Mouse (Mus musculus) liver, adult (tissue): Measurements from ENCODE around the gene Ankrd6.

ENCODE experiments used
- GATA4 ChIP-seq: IDR thresholded peaks from 2 replicates; pipeline ENCODE4 v1.6.1; 2014; ENCODE audit warnings: mild to moderate bottlenecking, low read length; ENCODE audit not compliant: insufficient replicate concordance

Ankrd6 gene

DNA sequence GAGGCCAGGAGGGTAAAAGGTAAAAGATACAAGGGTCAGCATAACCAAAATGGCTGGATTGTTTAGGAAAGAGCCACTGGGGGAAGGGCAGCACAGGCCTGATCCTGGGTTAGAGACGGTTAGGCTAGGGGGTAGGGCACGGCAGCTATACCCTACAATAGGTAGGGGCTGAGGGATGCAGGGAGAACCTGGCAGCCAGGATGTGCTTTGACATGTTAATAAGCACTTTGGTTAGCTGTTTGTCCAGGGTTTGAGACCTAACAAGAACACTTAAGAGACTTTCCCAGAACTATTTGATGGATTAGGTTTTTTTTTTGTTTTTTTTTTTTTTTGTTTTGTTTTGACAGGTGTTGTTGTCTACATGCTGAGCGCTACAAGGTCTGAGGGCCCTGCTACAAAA lies 29.4 kb upstream of the Ankrd6 start:
- no peak for TF ChIP-seq GATA4

DNA sequence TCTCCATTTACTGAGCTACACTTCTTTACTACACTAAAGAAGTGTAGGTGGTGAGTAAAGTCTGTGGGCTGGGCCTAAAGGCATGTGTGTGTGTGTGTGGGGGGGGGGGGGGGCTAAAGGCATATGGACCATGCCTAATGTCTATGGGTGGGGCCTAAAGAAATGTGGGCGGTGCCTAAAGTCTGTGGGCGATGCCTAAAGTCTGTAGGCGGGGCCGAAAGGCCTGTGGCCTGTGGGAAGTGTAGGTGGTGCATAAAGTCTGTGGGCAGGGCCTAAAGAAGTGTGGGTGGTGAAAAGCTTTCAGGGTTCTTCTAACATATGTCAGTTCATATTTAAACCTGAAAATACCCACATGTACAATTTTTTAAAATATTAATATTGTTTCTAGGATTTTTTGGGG lies 26.7 kb upstream of the Ankrd6 start:
- no peak for TF ChIP-seq GATA4

DNA sequence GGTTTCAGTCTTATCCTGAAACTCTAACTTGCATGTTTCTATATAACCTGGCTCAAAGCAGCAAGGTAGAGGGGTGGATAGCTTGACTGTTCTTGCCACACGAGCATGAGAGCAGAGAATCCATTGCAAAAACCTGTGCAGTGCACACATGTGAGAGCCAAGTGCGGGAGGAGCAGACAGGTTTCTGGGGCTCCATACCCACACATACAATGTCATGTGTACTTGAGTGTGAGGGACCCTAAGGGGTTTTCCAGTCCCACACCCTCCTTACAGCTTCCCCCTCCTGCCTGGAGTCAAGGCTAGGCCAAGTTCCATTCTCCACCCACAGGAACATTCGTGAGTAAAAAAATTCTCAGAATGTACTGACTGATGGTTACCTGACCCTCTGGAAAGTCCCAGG lies 10.8 kb upstream of the Ankrd6 start:
- TF ChIP-seq GATA4, result no peak

DNA sequence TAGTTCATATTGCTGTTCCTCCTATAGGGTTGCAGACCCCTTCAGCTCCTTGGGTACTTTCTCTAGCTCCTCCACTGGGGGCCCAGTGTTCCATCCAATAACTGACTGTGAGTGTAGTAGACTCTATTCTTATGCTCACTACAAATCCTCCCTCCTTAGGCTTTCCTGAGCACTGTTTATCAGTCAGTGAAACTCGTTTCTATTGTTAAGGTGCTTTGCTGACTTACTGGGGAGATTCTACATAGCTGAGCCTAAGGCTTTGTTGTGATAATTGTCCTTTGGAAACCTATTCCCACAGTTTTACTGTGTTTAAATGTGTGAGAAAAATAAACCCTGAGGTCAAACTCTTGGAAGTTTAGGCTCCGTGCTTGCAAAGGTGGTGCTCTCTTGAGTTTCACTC lies 5.8 kb upstream of the Ankrd6 start:
- TF ChIP-seq GATA4, result no peak

DNA sequence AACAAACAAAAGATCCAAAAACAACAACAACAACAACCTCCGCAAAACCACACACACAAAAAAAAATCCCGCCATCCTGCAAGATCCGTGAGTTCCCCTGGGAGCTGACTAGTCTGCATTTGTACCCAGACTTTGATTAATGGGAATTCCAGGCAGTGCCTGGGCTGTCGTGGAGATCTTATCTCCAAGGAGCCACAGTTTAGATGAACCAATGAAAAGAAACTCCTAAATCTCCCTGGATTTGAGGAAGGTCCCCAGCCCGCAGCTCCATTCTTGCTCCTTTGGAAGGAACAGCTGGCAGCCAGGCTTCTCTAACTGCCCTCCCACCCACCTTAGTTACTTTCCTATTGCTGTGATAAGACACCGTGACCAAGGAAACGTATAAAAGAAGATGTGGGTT lies 2.0 kb upstream of the Ankrd6 start:
- no peak for TF ChIP-seq GATA4

DNA sequence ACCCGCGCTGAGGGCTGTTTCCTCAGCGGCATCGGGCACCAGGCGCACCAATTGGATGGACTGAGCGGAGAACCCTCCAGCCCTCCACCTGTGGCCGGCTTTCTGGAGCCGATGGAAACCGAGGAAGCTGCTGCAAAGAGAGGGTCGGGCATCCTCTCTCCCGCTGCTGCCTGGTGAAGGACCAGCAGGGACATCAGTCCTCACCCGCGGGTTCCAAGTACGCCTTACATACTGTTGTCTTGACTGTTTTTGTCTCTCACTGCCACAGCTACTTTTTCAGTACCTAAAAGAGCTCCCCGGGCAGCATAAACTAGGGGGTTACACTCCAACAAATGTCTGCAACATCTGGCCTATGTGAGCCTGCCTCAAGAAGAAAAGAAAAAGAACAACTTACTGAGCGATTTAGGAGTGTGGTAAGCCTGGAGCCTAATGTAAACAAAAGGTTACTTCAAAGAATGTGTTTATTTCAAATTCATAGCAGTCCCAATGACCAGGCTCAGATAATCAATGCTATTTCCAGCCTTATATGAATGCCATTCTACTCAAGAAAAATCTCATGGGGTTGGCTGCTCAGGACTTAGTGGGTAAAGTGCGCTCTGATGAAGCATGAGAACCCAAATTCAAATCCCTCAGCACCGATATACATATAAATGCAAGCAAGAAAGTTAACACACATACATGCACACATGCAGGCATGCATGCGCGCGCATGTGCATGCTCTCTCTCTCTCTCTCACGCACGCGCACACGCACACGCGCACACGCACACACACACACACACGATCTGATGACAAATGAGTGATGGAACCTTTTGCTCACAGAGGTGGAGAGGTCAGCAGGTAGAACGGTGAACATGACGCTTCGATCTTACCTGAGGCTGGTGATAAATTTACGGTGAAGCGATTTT lies 647 bp upstream of the Ankrd6 start:
- TF ChIP-seq GATA4, result no peak

DNA sequence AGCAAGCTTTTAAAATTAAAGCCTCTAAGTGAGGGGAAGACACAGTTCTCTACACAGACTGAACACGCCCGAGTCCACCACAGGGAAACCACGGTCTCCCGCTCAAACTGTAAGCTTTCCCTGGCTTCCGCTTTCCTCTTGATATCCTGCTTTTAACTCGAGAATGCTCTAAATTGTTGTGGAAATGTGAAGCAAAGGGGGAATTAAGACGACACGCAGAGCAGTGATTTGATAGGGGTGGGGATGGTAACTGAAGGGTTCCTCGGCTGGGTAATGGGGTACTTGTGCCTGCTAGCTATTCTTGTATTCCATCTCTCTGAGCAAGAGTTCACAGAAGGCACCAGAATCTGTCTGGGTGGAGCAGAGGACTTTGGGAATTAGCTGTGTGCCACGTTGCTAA lies 1.9 kb downstream of the Ankrd6 start:
- no peak for TF ChIP-seq GATA4

DNA sequence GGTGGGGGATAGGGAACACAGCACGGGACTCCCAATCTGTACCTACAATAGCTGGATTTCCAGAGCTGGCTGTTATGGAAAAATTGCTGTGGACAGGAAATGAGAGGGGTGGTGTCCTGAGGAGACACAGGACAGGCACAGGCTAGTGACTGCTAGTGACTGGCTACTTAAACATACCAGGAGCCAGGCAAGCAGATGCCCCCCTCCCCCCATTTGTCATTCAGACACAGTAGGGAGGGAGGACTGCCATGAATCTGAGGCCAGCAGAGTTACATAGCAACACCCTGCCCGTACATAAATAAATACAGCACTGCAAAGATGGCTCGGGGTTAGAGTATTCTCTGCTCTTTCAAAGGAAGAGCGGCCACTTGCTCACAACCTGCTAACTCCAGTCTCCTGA lies 3.0 kb downstream of the Ankrd6 start:
- TF ChIP-seq GATA4, result no peak

DNA sequence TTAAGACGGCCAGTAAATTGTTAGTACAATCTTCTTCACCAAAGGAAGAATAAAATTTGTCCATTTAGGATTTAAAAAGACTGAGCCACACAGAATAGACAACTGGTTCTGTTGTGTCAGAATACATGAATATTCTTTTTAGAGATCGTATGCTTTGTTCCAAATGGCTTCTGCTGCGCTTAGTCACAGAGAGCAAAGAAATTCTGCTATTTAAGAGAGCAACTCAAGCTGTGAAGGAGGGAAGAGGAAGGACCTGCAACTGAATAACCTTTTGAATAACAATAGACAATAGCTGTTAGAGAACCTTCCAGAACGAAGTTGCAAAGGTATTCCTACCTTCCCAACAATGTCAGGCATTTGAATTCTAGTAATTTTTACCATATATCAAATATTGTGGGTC lies 9.7 kb downstream of the Ankrd6 start:
- no peak for TF ChIP-seq GATA4

DNA sequence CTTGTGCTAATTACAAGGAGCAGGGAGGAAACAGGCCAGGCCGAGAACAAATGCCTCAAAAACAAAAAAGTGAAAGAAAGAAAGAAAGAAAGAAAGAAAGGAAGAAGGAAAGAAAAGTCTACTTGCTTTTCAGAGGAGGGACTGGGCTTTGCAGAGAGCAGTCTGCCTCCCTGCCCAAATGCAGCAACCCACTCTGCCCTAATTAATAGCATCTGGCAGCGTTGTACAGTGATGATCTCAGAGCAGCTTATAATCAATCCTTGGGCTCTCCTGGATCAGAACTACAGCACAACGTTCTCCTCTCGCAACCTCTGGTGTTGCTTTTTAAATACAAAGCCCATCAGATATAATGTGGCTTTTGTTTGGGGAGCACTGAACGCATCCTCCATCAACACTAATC lies 10.7 kb downstream of the Ankrd6 start:
- no peak for TF ChIP-seq GATA4

DNA sequence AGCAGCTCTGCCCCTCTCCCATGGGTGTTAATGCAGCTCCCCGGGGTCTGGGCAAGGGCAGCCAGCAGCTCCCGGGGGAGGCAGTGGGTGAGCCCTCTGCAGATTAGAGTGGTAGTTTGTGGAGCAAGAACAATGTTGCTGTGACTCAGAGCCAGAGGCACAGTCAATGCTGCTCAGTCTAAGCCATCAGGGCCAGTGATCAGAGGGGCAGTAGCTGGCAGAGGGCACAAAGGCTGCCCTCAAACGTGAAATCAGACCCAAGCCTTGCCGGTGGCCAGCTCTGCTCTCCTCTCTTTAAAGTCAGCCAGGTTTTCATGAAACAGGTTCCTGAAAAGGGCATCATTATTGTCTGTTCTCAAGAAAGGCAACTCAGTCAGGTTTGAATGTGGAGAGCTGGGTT lies 11.1 kb downstream of the Ankrd6 start:
- TF ChIP-seq GATA4, result no peak

DNA sequence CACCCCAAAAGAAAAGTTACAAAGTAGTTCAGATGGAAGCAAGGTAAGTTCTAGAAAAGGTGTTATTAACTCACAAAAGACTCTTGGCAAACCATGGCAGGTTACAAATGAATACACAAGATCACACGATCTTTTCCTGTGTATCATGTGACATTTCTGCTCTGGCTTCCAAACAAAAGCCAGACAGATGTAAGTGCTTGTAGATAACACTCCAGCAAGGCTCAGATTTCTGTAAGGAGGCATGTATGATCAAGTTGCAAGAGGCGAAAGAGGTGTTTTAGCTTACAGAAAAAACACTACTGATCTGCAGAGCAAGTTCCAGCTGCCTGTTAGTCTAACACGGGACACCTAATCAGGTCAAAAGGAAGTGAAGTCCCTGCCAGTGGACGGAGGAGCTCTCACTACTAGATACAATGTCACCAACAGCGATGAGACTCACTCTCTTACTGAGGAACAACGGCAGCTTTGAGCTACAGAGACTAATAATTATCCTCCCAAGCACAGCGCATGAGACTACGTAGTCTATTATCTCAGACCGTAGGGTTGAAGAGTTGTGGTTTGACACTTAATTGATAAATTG lies 13.8 kb downstream of the Ankrd6 start:
- no peak for TF ChIP-seq GATA4

DNA sequence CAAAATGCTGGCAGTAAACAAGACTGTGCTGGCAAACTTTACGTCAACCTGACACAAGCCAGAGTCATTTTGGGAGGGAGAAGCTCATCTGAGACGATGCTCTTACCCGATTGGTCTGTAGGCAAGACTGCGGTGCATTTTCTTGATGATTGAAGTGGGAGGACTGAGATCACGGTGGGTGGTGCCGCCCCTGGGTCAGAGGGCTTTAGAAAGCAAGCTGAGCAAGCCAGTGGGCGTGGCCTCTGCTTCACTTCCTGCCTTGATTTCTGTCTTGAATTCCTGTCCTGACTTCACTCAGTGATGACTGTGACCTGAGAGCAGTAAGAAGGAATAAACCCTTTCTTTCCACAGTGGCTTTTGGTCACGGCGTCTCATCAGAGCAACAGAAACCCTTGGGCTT lies 18.6 kb downstream of the Ankrd6 start:
- no peak for TF ChIP-seq GATA4

DNA sequence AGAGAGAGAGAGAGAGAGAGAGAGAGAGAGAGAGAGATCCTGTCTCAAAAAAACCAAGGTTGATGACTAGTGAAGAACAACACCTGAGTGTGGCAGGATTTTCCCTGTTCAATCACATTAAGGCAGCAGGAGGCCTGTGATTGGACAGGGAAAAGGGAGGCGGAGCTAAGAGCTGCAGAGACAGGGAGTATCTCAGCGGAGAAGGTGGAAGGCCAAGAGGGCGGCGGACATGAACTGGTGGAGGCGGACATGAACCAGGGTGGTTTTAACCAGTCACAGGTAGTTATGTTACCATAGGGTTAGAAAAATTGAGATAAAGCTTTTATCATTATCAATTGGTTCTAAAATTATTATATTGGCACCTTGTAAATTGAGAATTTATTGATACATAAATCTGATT lies 20.9 kb downstream of the Ankrd6 start:
- no peak for TF ChIP-seq GATA4

DNA sequence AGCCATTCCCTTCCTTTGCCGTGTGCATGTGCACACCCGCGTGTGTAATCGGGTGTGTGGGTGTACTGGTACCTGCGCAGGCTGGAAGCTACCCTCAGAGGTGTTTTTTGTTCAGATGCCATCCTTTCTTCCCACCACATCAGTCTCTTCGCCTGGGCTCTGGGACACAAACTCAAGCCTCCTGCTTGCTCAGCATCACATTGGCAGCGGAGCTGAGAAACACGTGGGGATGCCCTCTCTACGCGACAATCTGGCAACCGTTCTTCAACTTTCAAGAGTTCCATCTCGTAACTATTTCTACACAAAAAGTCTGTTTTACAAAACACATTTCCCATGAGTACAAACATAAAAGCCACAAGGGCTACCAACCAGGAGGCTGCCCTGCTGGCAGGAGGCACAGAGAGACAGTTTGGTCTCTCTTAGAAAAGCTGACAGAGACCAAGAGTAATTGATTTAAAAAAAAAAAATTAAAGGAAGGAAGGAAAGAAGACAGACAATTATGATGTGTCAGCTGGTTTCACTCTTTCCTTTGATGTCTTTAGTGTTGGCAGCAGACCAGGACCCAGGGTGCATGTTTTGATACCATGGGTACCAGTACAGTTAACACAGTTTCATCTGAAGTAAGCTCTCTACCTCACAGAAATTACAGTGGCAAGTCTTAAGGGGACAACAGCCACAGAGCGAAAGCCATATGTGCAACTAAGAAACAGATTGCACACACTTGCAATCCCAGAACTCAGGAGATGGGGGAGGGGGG lies 21.8 kb downstream of the Ankrd6 start:
- TF ChIP-seq GATA4, result no peak

DNA sequence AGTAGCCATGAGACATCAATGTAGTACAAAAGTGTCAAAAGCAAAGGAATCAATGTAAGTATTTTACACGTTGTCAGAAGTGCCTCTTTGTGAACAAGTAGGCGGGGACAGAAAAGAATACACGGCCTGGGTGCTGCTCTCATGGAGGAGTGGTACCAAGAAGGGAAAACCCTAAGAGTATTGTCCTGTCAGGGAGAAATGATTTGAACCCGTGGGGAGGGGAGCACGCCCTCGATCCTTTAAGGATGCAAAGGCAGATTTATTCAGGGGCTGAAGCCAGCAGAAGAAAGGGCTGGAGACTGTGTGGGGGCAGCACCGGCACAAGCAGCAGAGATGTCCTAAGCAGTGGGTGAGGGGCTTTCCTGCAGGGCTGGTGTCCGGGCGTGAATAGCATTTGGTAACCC lies 26.7 kb downstream of the Ankrd6 start:
- TF ChIP-seq GATA4, result no peak

DNA sequence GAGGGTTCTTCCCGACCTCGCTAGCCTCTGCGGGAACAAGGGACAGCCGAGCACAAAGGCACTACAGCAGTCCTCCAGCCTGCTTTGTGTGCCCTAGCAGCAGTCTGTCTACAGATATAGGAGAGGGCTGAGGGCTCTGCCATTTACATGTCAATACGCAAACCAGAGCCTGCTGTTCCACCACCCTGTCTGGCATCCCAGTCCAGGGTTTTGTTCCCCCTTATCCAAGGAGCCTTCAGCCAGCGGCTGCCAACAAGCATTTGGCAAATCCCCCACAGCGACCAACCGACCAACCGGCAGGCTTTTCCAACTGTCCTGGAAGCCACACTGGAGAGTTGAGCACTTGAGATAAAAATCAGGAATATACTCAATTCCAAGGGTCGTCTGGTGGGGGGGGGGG lies 27.2 kb downstream of the Ankrd6 start:
- TF ChIP-seq GATA4, result no peak

DNA sequence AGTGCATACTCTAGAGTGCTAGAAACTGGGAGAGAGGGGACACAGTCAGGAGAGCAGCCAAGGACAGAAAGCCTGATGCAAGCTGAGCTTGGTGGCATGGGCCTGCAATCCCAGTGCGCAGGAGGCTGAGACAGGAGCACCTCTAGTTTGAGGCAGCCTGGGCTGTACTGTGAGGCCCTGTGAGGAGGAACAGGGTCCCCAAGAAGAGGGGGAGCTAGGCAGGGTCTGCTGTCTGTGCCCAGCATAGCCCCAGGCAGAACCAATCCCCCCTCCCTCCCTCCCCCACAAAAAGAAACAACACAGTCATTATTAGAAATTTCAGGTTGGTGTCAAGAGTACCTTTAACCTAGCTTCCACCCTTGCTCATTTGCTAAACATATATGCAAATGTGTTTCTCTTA lies 27.8 kb downstream of the Ankrd6 start:
- TF ChIP-seq GATA4, result no peak
